Mouse (Mus musculus): ENCODE data around the gene Heg1. TPM values are rescaled to one million over a fixed set of nuclear protein-coding genes. Genes with fewer than 3 reads are reported as not detected.

The Heg1 gene
- 17.4 and 23.4 TPM in 2 replicates for polyA plus RNA-seq (2012; rRNA removed)

DNA sequence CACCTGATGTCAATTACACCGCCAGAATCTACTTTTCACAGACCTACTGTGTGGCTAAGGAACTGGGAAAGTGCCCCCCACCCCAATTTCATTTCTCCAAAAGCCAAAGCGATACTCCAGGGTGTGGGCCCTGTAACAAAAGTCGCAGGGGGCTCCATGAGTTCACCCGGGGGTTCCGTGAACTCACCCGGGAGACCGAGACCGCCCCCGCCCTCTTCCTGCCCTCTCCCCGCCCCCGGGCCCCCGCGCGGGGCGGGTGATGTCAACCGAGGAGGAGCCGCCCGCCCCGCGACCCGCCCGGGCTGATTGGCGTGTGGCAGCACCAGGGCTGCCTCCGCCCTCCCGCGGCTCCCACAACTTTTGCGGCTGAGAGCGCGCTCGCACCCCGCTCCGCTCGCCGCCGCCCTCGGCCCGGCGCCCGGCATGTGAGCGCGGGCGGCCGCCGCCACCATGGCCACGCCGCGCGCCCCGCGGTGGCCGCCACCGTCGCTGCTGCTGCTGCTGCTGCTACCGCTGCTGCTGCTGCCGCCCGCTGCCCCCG is at the start of gene Heg1:
Gene Heg1, plus strand, starts transcription at position 209 of the 541 bp plus-strand sequence.
- no peak for TF ChIP-seq CTCF (IDR thresholded peaks at IDR 0.05; ENCODE audit: borderline replicate concordance, extremely low read depth, insufficient read depth, insufficient read length)
- TF ChIP-seq POLR2A (IDR thresholded peaks at IDR 0.05; ENCODE audit: borderline replicate concordance, extremely low read depth, insufficient read depth, insufficient read length, poor library complexity, severe bottlenecking), result peak; percentile 54; the same call in 1 of the 2 replicates
- peak; percentile 81 for DNase-seq (ENCODE audit: low read depth)

DNA sequence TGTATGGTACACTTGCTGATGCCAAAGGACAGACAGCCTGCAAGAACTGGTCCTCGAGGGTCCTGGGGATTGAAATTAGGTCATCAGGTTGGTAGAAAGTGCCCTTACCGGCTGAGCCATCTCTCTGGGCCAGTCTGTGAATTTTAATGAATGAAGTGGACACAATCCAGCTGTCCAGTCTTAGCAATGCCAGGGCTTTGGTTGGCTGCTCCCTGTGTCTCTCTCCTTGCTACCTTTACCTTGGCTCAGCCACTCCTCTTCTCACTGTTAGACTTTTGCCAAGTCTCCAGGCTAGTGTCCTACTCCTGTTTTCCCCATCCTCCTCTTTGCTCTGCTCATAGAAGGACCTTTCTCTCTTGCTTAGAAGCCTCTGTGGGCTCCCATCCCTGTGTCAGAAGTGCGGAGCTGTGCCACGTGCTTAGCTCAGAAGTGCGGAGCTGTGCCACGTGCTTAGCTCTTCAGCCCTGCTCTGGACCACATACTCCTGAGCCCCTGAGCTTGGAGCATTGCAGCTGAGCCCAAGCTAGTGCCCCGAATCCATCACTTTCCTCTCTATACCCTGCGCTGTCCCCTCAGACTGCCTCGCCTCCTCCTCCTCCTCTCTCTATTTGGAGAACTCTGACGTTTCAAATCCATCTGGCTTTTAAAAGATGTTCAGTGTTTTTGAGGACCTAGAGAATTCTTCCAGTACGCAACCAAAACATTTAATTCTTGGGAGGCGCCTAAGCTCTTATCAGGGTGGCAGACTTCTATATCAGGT is 48.2 kb upstream of the Heg1 start:
- no peak for TF ChIP-seq CTCF (IDR thresholded peaks at IDR 0.05; ENCODE audit: borderline replicate concordance, extremely low read depth, insufficient read depth, insufficient read length)
- no peak for TF ChIP-seq POLR2A (IDR thresholded peaks at IDR 0.05; ENCODE audit: borderline replicate concordance, extremely low read depth, insufficient read depth, insufficient read length, poor library complexity, severe bottlenecking)
- no peak for DNase-seq (ENCODE audit: low read depth)

DNA sequence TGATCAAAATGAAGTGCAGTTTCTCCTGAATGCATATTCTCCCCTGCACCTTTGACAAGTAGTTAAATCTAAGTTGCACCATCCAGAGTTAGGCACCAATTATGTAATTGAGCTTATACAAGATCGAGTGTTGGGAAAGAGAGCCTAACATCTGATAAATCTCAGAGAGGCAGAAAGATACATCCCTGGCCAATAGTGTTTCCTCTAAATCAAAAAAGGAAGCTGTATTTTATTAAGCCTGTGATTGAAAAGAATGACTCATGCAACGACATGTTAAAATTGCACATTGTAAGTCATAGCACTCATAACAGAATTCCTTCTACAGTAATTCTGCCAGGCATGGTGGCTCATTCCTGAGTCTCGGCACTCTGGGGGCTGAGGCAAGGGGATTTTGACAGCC is 42.4 kb upstream of the Heg1 start:
- no peak for TF ChIP-seq POLR2A (IDR thresholded peaks at IDR 0.05; ENCODE audit: borderline replicate concordance, extremely low read depth, insufficient read depth, insufficient read length, poor library complexity, severe bottlenecking)
- no peak for TF ChIP-seq CTCF (IDR thresholded peaks at IDR 0.05; ENCODE audit: borderline replicate concordance, extremely low read depth, insufficient read depth, insufficient read length)
- DNase-seq (ENCODE audit: low read depth), result no peak

GRCm38 (mm10) chr16:33653116-33653515 is 31.1 kb upstream of the Heg1 start:
- DNase-seq (ENCODE audit: low read depth), result no peak
- TF ChIP-seq CTCF (IDR thresholded peaks at IDR 0.05; ENCODE audit: borderline replicate concordance, extremely low read depth, insufficient read depth, insufficient read length) (no peak), POLR2A (IDR thresholded peaks at IDR 0.05; ENCODE audit: borderline replicate concordance, extremely low read depth, insufficient read depth, insufficient read length, poor library complexity, severe bottlenecking) (no peak)

DNA sequence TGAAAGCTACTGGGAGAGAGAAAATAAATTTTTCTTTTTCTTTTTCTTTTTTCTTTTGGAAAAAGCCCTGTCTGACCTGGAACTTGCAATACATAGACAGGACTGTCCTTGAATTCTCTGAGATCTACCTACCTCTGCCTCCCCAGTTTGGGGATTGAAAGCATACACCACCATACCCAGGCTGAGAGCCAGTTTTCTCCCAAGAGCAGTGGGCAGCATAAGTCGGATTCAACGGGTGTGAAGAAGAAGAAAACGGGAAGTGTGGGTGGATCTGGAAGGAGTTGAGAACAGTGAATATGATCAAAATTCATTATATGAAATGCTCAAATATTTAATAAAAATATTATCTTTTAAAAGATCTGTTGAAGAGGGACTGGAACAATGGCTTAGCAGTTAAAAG is 28.7 kb upstream of the Heg1 start:
- TF ChIP-seq CTCF (IDR thresholded peaks at IDR 0.05; ENCODE audit: borderline replicate concordance, extremely low read depth, insufficient read depth, insufficient read length), result no peak
- TF ChIP-seq POLR2A (IDR thresholded peaks at IDR 0.05; ENCODE audit: borderline replicate concordance, extremely low read depth, insufficient read depth, insufficient read length, poor library complexity, severe bottlenecking), result no peak

GRCm38 (mm10) chr16:33657191-33657590 is 27.0 kb upstream of the Heg1 start:
- no peak for TF ChIP-seq CTCF (IDR thresholded peaks at IDR 0.05; ENCODE audit: borderline replicate concordance, extremely low read depth, insufficient read depth, insufficient read length)
- no peak for TF ChIP-seq POLR2A (IDR thresholded peaks at IDR 0.05; ENCODE audit: borderline replicate concordance, extremely low read depth, insufficient read depth, insufficient read length, poor library complexity, severe bottlenecking)
- no peak for DNase-seq (ENCODE audit: low read depth)

More for the DNA sequence above, 28.7 kb upstream of the Heg1 start:
- no peak for DNase-seq (ENCODE audit: low read depth)

- DNase-seq (ENCODE audit: low read depth), result no peak
- TF ChIP-seq POLR2A (IDR thresholded peaks at IDR 0.05; ENCODE audit: borderline replicate concordance, extremely low read depth, insufficient read depth, insufficient read length, poor library complexity, severe bottlenecking), result no peak
- TF ChIP-seq CTCF (IDR thresholded peaks at IDR 0.05; ENCODE audit: borderline replicate concordance, extremely low read depth, insufficient read depth, insufficient read length), result no peak
These were observed 26.0 kb upstream of the Heg1 start for GRCm38 (mm10) chr16:33658121-33658520.

- no peak for DNase-seq (ENCODE audit: low read depth)
These were observed 24.6 kb upstream of the Heg1 start for GRCm38 (mm10) chr16:33659521-33659920.

DNA sequence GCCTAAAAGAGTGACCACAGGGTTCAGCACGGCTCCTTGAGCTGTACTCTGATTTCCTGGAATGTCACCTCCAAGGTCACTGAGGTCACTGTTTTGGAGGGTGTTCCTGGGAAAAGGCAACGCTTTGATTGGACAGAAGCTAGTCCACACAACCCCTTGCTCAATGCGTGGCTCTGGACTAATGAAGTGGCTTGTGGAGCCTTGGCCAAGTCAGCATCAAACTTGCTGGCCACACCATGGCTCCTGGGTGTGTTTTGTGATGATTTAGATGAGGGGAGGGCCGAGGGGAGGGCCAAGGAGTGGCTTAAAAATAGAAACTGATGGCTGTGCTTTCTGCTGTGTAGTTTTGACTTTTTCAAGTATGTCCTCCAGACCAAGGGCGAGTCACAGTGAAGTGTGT is 24.0 kb upstream of the Heg1 start:
- TF ChIP-seq POLR2A (IDR thresholded peaks at IDR 0.05; ENCODE audit: borderline replicate concordance, extremely low read depth, insufficient read depth, insufficient read length, poor library complexity, severe bottlenecking), result no peak
- TF ChIP-seq CTCF (IDR thresholded peaks at IDR 0.05; ENCODE audit: borderline replicate concordance, extremely low read depth, insufficient read depth, insufficient read length), result no peak

More at GRCm38 (mm10) chr16:33659521-33659920, 24.6 kb upstream of the Heg1 start:
- no peak for TF ChIP-seq POLR2A (IDR thresholded peaks at IDR 0.05; ENCODE audit: borderline replicate concordance, extremely low read depth, insufficient read depth, insufficient read length, poor library complexity, severe bottlenecking)
- TF ChIP-seq CTCF (IDR thresholded peaks at IDR 0.05; ENCODE audit: borderline replicate concordance, extremely low read depth, insufficient read depth, insufficient read length), result no peak

DNA sequence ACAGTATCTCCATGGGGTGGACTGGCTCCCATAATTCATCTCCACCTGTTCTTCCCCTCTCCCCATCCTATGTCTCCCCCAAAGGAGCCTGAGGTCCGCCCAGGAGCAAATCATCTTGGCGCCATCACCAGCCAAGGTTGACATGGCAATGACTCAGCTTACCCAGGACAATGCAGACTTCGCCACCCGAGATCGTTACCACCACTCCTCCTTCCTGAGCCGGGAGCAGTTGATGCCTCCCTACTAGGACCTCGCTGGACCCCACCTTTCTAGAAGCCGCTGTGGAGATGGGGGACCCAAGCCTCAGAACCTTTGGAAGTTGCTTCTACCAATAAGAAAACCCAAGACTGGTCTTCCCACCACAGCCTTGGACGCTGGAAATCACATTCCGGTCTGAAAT is 21.3 kb upstream of the Heg1 start:
- no peak for TF ChIP-seq POLR2A (IDR thresholded peaks at IDR 0.05; ENCODE audit: borderline replicate concordance, extremely low read depth, insufficient read depth, insufficient read length, poor library complexity, severe bottlenecking)
- TF ChIP-seq CTCF (IDR thresholded peaks at IDR 0.05; ENCODE audit: borderline replicate concordance, extremely low read depth, insufficient read depth, insufficient read length), result no peak
- no peak for DNase-seq (ENCODE audit: low read depth)

More for the DNA sequence above, 24.0 kb upstream of the Heg1 start:
- no peak for DNase-seq (ENCODE audit: low read depth)

GRCm38 (mm10) chr16:33666226-33666625 is 17.9 kb upstream of the Heg1 start:
- no peak for TF ChIP-seq POLR2A (IDR thresholded peaks at IDR 0.05; ENCODE audit: borderline replicate concordance, extremely low read depth, insufficient read depth, insufficient read length, poor library complexity, severe bottlenecking)
- no peak for TF ChIP-seq CTCF (IDR thresholded peaks at IDR 0.05; ENCODE audit: borderline replicate concordance, extremely low read depth, insufficient read depth, insufficient read length)
- no peak for DNase-seq (ENCODE audit: low read depth)
